Mouse (Mus musculus) v-Abl transformed pro-B cells (cell line): ENCODE measurements around the gene Gm7694.

ENCODE experiments used
- in situ Hi-C, 2 experiments: fragments of 400-800 bp; cut with MboI; formaldehyde crosslinking; loops; one replicate each; pipeline ENCODE4 v1.15.1; 2025; ENCODE audit not compliant: unreplicated experiment in 2 of 2

The Gm7694 gene

DNA sequence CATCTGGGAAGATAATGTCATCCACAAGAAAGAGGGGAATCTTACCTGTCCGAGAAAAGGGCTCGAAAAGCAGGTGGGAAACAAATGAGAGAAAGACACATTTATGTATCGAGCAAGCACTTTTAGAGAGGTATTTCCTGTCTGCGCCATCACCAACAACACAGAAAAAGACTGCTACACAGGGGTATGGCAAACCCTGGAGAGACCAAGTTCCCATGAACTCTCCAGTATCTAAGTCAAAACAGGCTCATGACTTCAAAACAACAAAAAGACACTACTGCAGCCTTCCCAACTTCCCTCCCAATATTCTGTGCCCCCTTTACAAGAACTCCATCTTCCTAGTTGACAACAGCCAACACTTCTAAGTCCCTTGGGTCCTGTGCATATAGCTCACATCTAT is at the start of gene Gm7694:
Gene Gm7694, minus strand, starts transcription at position 101 of the 400 bp plus-strand sequence.
- in situ Hi-C loops = no loop called here

GRCm38 (mm10) chr1:170353335-170353734 is 47.2 kb upstream of the Gm7694 start:
- in situ Hi-C loops = no loop called here

- in situ Hi-C loops = no loop called here
These were observed 44.9 kb upstream of the Gm7694 start for GRCm38 (mm10) chr1:170351080-170351479.

DNA sequence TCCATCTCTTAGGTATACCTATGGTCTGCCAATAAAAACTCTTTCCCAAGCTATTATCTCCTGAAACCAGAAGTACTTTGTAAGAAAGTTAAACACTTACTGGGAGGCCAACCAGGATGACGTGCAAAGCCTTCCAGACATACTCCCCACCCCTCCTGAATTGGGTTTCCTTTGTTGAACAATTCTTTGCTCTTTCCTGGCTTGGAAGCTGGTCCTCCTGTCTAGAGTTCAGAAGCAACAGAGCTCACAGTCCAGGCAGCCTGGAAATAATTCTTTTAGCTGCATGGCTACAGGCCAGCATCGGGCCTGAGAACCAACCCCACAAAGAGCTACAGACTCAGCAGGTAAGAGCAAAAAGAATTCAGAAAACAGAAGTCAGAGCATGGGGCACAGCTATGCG is 40.1 kb upstream of the Gm7694 start:
- in situ Hi-C loops = no loop called here

DNA sequence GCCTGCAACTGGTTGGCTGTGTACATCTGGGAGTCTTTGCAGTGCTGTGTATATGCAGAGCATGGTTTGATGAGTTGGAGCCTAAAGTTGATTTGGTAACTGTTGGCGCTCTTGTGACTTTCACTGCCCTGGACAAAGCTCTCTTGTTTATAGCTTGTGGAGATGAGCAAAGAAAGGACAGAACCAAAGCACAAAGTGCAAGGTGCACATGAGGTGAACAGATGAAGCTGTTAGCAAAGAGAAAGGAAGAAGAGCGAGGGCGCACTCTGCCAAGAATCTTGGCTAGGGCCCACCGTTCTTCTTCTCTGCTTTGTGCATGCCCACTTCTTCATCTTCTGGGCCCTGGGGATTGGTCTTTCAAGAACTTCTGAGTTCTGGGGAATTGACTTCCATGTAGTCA is 37.8 kb upstream of the Gm7694 start:
- in situ Hi-C loops = no loop called here

- in situ Hi-C loops = no loop called here
These were observed 36.9 kb upstream of the Gm7694 start for GRCm38 (mm10) chr1:170343081-170343480.

GRCm38 (mm10) chr1:170339943-170340342 is 33.8 kb upstream of the Gm7694 start:
- in situ Hi-C loops = no loop called here

GRCm38 (mm10) chr1:170332775-170333174 is 26.6 kb upstream of the Gm7694 start:
- in situ Hi-C loops = no loop called here

DNA sequence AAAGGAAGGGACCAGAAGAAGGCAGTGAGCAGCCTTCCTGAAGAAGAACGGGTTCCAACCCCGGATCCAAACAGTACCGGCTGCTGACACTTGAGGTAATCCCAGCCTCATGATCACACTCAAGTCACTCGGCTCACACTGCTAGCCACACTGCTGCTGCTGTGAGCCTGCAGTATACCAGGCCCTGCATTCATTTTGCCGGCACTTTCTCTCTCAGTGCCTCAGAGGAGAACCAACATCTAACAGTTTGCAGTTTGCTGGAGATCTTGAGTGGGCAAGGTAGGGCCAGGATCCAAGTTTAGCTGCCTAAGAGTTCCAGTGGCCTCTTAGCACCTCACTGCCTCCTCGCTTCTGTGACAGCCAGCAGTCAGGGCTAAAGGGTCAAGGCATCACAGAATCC is 25.8 kb upstream of the Gm7694 start:
- in situ Hi-C loops = no loop called here

DNA sequence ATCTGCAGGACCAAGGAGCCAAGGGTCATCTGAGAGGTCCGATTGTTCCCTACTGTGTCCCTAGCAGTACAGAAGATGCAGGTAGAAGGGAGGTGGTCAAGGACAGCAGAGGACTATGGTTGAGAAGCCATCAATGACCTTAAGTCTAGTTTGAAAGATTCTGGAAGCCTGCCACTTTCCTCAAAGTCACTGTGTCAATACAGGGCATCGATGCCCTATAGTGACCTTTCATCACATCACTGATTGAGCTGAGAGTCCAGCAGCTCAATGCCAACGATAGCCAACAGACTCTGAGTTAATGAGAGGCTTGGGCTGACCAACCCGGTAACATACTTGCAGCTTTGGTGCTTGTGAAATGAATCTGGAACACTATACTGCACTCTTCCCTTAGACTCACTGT is 19.1 kb upstream of the Gm7694 start:
- in situ Hi-C loops = no loop called here

DNA sequence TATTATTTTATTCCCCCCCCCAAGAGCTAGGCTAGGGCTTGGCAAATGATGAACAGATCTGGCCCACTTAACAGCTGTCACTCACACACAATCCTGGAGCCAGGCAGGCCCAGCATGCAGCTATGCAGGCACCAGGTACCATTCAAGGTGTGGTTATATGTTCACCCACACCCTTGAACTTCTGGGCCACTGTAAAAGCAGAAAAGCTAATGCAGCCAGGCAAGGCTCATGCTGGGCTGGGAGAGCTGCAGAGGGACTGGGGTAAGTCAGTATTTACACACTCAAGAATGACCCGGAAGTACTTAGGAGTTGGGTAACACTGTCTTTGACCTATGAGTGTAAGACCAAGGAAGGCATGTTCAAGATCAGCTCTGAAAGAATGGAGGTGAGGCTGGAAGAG is 18.2 kb upstream of the Gm7694 start:
- in situ Hi-C loops = no loop called here

GRCm38 (mm10) chr1:170323001-170323400 is 16.9 kb upstream of the Gm7694 start:
- in situ Hi-C loops = no loop called here

DNA sequence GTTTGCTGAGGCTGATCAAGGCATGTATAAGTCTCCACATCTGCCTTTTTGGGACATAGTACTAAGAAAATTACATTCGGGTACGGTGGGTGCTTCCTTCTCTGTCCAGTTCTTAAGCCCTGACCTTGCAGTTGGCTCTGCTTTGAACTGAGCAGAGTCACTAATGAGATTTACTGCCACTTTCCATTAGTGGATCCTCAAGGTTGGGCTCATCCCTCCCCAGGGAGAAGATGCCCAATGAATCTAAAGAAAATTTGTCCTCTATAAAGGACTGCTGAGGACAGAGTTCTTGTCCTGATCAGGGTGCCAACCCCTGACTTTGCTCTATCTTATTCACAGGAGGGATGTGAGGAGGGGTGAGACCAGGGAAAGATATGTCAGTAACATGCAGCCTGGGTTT is 15.9 kb upstream of the Gm7694 start:
- in situ Hi-C loops = no loop called here

DNA sequence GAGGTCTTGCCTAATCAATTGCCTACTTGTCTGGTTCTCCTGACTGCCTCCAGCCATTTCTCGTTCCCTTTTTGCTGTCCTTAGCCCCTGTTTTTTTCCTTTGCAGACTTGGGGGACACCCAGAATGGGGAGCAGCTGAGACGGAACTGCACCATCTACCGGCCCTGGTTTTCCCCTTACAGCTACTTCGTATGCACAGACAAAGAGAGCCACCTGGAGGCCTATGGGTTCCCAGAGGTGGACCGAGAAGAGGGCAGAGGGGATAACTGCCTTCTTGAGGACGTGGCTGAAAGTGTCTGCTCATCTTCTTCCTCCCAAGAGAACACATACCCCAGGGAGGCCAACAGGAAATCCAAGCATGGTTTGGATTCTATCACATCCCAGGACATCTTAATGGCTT is 5.3 kb upstream of the Gm7694 start:
- in situ Hi-C loops = no loop called here

GRCm38 (mm10) chr1:170308503-170308902 is 2.4 kb upstream of the Gm7694 start, which contains the start of gene Spata46:
Gene Spata46 (plus strand): TSS chr1:170308803.
- in situ Hi-C loops = no loop called here

DNA sequence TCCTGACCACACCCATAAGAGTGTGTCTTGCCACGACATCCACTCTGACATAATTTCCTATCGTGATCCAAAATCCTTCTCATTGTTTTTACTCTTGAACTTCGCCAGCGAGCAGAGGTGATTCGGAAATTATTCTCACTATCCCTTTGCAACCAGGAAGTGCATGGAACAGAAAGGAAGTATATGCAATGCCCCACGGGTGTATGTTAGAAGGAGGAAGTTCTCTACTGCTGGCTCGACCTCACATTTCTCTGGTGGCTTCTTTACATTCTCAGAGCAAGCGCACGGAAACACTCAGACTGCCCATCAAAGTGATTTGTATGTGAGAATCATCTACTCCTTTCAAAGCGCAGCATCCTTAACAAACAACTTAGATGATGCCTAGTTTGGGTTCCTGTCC is 1.1 kb downstream of the Gm7694 start:
- in situ Hi-C loops = no loop called here

DNA sequence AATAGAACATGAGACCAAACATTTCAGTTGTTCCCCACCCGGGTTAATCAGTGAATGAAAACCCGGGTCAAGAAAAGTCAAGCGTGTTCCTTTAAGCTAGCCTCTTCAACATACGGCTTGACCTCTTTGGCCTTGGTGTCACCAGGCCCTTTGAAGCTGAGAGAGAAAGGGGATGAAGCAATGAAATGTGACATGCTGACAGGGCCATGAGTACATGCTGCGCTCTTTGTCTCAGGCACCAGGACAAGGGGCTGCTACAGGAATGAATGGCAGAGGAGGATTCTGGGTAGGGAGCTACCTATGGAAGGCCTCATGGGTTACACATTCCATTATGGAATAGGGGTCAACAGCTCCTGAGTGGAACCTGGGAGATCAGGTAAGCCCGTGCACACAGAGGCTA is 3.0 kb downstream of the Gm7694 start:
- in situ Hi-C loops = no loop called here

DNA sequence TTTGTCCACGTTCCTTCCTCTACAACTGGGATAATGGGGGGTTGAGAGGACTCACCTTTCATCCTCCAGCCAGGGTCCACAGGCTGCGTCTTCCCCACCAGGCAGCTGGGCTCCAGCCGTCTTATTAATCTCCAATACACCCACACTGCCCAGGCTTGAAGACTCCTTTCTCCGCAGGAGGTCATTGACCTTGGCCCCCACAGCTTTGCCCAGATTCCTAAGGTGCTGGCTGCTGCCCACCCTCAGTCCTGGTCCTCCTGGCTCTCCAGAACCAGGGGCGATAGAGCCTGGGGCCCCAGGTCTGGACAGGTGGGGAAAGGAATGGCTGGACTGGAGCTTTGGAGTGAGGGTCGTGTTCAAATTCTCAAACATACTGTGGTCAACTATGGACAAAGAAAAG is 3.7 kb downstream of the Gm7694 start:
- in situ Hi-C loops = no loop called here

DNA sequence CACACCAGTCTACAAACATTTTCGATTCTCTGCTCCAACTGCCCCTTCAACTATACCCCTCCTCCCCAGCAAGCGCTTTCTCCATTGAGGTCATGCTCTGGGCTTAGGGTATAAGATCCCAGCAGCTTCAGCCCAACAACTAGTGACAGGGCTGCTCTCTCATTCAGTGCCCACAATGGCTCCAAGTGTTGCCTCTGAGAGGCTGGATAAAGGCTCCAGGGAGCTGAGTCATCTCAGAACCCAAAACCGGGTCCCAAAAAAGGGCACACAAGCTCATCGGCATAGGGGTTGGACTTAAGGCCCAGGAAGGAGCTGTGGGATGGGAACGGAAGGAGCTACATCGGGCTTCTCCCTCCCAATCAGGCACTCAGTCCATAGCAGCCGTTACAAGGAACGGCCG is 4.4 kb downstream of the Gm7694 start:
- in situ Hi-C loops = no loop called here

GRCm38 (mm10) chr1:170299496-170299895 is 6.6 kb downstream of the Gm7694 start:
- in situ Hi-C loops = no loop called here

GRCm38 (mm10) chr1:170294786-170295570 is 11.2 kb downstream of the Gm7694 start:
- in situ Hi-C loops = no loop called here

GRCm38 (mm10) chr1:170293257-170293656 is 12.9 kb downstream of the Gm7694 start:
- in situ Hi-C loops = no loop called here
